In genomic region chr6:121241780-121242179, GRCm38 (mm10) we compare ENCODE assay signal across 22 mouse cellular contexts. TPM values are rescaled to one million over a fixed set of nuclear protein-coding genes. Genes with fewer than 3 reads are reported as not detected.
DNase-seq lines count a peak whose midpoint lies in the region; ATAC-seq lines count a peak whose summit lies in the region.
"Had no signal": no experiment of that assay in that cellular context is flagged by ENCODE, and none has a peak within 500 bp of the region (broad histone marks: within the 10 kb centered on the region; RNA-seq: fewer than 3 reads in every experiment).

No protein-coding gene starts in this region.

- DNase-seq in thymus, postnatal 0 days (ENCODE audit: low spot score), result peak; percentile 40
- DNase-seq in thymus, postnatal 10 days (ENCODE audit: low spot score in 2 of 2), result no peak
- DNase-seq in CD4-positive helper T cell, adult 2 months (ENCODE audit: low read depth, low spot score), result peak; percentile 50
- peak; percentile 50 for DNase-seq in T-cell, adult 2 months (ENCODE audit: low spot score)
- no peak for DNase-seq in right cerebral cortex, adult 2 months (ENCODE audit: low spot score in 2 of 2)
- no peak for DNase-seq in layer of hippocampus, postnatal 14 days (ENCODE audit: low spot score in 2 of 2)
- no peak for DNase-seq in cerebellum, adult 11-12 months
- DNase-seq: adrenal gland, adult 8-10 months; cerebellum, adult 8-10 months; cerebellum, postnatal 25 days; gastrocnemius, postnatal 25 days; heart, postnatal 10 days; kidney, adult 18-20 months; kidney, postnatal 4 days; liver; retina, postnatal 1 day; spleen, adult 18-20 months had no signal

- ATAC-seq in megakaryocyte progenitor cell, adult 5-6 weeks (replicated peaks; ENCODE audit: poor library complexity), result peak; percentile 18; the same call in 1 of the 2 replicates
- ATAC-seq: forebrain, embryonic 13.5 days; midbrain, embryonic 13.5 days had no signal

RNA-seq across cellular contexts. Expression of gene Usp18, which starts 3.9 kb away (rescaled TPM):
- polyA plus RNA-seq in thymus, postnatal 0 days (2015; fragmentation: Nextera tagmentation; extraction: Ambion mirVana), result 48.3 and 54.4 TPM in 2 replicates
- total RNA-seq in megakaryocyte progenitor cell, adult 5-6 weeks (2015), result 2.2 and 2.6 TPM in 2 replicates
- 1.8 and 2.5 TPM in 2 replicates for total RNA-seq in megakaryocyte progenitor cell, adult 5-6 weeks (2017)
- total RNA-seq in layer of hippocampus, postnatal 14 days (2021), result not detected
- total RNA-seq: left cerebral cortex, postnatal 14 days had no signal

RNA-seq across cellular contexts. Expression of gene Tuba8, which starts 31.3 kb away (rescaled TPM):
- polyA plus RNA-seq in thymus, postnatal 0 days (2015; fragmentation: Nextera tagmentation; extraction: Ambion mirVana), result 5.0 and 6.1 TPM in 2 replicates
- total RNA-seq in megakaryocyte progenitor cell, adult 5-6 weeks (2015), result 27.2 and 30.4 TPM in 2 replicates
- 27.2 and 29.2 TPM in 2 replicates for total RNA-seq in megakaryocyte progenitor cell, adult 5-6 weeks (2017)
- 1 to 10 TPM; 5.4 to 5.5 TPM for total RNA-seq in layer of hippocampus, postnatal 14 days (2021)
- polyA plus RNA-seq: forebrain, embryonic 13.5 days had no signal

RNA-seq across cellular contexts. Expression of gene Slc6a13, which starts 58.2 kb away (rescaled TPM):
- polyA plus RNA-seq in thymus, postnatal 0 days (2015; fragmentation: Nextera tagmentation; extraction: Ambion mirVana), result 4.3 and 5.6 TPM in 2 replicates
- 3.9 and 4.3 TPM in 2 replicates for total RNA-seq in megakaryocyte progenitor cell, adult 5-6 weeks (2015)
- total RNA-seq in megakaryocyte progenitor cell, adult 5-6 weeks (2017), result 3.4 and 3.5 TPM in 2 replicates
- total RNA-seq in layer of hippocampus, postnatal 14 days (2021), result 10 to 100 TPM; 10.2 to 12.8 TPM
- polyA plus RNA-seq: C2C12 had no signal

RNA-seq across cellular contexts. Expression of gene Pex26, which starts 58.3 kb away (rescaled TPM):
- 7.3 and 8.0 TPM in 2 replicates for polyA plus RNA-seq in thymus, postnatal 0 days (2015; fragmentation: Nextera tagmentation; extraction: Ambion mirVana)
- total RNA-seq in megakaryocyte progenitor cell, adult 5-6 weeks (2015), result 5.3 and 8.0 TPM in 2 replicates
- 6.7 and 7.9 TPM in 2 replicates for total RNA-seq in megakaryocyte progenitor cell, adult 5-6 weeks (2017)
- total RNA-seq in layer of hippocampus, postnatal 14 days (2021), result 10 to 100 TPM; 11.2 to 12.0 TPM

Comparison
In these comparisons a context has a peak if more than half of its experiments do, and no peak if none do; other contexts are left out.
1. DNase-seq: peak in thymus, postnatal 0 days (single experiment), CD4-positive helper T cell, adult 2 months (single experiment) and T-cell, adult 2 months (single experiment); none in thymus, postnatal 10 days (0 of 2), right cerebral cortex, adult 2 months (0 of 2), layer of hippocampus, postnatal 14 days (0 of 2) and cerebellum, adult 11-12 months (single experiment).
2. RNA of gene Tuba8, which starts 31.3 kb away (total RNA-seq): 27.2 to 30.4 TPM in megakaryocyte progenitor cell, adult 5-6 weeks; 5.4 to 5.5 TPM in layer of hippocampus, postnatal 14 days; every median in the first group is over 4 times any median in the second.